Mouse (Mus musculus) testis, adult 10 weeks (tissue): Measurements from ENCODE around the gene Cbx4. TPM values are rescaled to one million over a fixed set of nuclear protein-coding genes. Genes with fewer than 3 reads are reported as not detected.

Experiments used
- polyA plus RNA-seq: library from polyadenylated mRNA; stranded (reverse); fragments of 350-450 nt; fragmentation: Illumina TruSeq; extraction: RNeasy Lipid Tissue Mini Kit (QIAGEN cat#74804); gene quantifications from one replicate; pipeline ENCODE4 v1.2.3, GENCODE M21; 2014; ENCODE audit warnings: low read depth, low replicate concordance

Gene Cbx4
- polyA plus RNA-seq, result 1.4 TPM

GRCm38 (mm10) chr11:119086144-119086971 lies at the start of gene Cbx4:
Gene Cbx4 (minus strand): TSS chr11:119086221.

GRCm38 (mm10) chr11:119040600-119041324 lies 45.3 kb downstream of the Cbx4 start, which contains the start of gene Cbx8:
Gene Cbx8 (minus strand): TSS chr11:119040969.

Other genes with a start within 250 kb of the Cbx4 start
- 0.11 TPM for gene Rbfox3, start 174.6 kb downstream of the Cbx4 start, polyA plus RNA-seq
- not detected for gene Enpp7, start 98.0 kb downstream of the Cbx4 start, polyA plus RNA-seq
- 0.36 TPM for gene Cbx2, start 63.3 kb downstream of the Cbx4 start, polyA plus RNA-seq
- 0.17 TPM for gene Cbx8, start 45.3 kb downstream of the Cbx4 start, polyA plus RNA-seq
- gene Tbc1d16, start 142.3 kb upstream of the Cbx4 start, polyA plus RNA-seq, result 0.25 TPM
- 23.2 TPM for gene Ccdc40, start 142.4 kb upstream of the Cbx4 start, polyA plus RNA-seq
- 0.42 TPM for gene Gaa, start 181.7 kb upstream of the Cbx4 start, polyA plus RNA-seq
- gene Eif4a3, start 213.9 kb upstream of the Cbx4 start, polyA plus RNA-seq, result 62.1 TPM
- gene Card14, start 221.5 kb upstream of the Cbx4 start, polyA plus RNA-seq, result not detected